Mouse (Mus musculus): ENCODE data around the gene Gm3625. TPM values are rescaled to one million over a fixed set of nuclear protein-coding genes. Genes with fewer than 3 reads are reported as not detected.
A peak's percentile ranks its signal among the peaks of the same experiment; 100 is the strongest.

Gm3625 gene
- polyA plus RNA-seq, 1 experiment: not detected

- DNase-seq: no peak
- Histone ChIP-seq H3K4me1 (ENCODE audit: control insufficient read depth, insufficient read depth, low read length) (peaks cover 20% of the 10 kb centered on the region), H3K27me3 (replicated peaks; ENCODE audit: control insufficient read depth, insufficient read depth, low read length) (no peaks in the 10 kb centered on the region), H3K4me3 (ENCODE audit: insufficient read depth, low read depth, low read length) (no peak overlapping the region), H3K27ac (ENCODE audit: insufficient read depth, low read depth, low read length) (no peak overlapping the region), H3K36me3 (ENCODE audit: control insufficient read depth, insufficient read depth, low read length) (no peaks in the 10 kb centered on the region)
- 56% methylated on average over 4 of the region's 4 CpGs for WGBS
- no peak for TF ChIP-seq POLR2A (IDR thresholded peaks at IDR 0.05; ENCODE audit: low read depth, low read length)
- no peak for TF ChIP-seq CTCF (conservative IDR thresholded peaks at IDR 0.05; ENCODE audit: insufficient read depth, insufficient read length, low read depth, low read length)
Measured at GRCm38 (mm10) chr12:4599713-4600112, 7.0 kb upstream of the Gm3625 start.

- no peak for DNase-seq
- TF ChIP-seq POLR2A (IDR thresholded peaks at IDR 0.05; ENCODE audit: low read depth, low read length): no peak
- no peak for TF ChIP-seq CTCF (conservative IDR thresholded peaks at IDR 0.05; ENCODE audit: insufficient read depth, insufficient read length, low read depth, low read length)
- no peaks in the 10 kb centered on the region for H3K36me3 ChIP-seq (ENCODE audit: control insufficient read depth, insufficient read depth, low read length)
- H3K27me3 ChIP-seq (replicated peaks; ENCODE audit: control insufficient read depth, insufficient read depth, low read length): no peaks in the 10 kb centered on the region
- H3K27ac ChIP-seq (ENCODE audit: insufficient read depth, low read depth, low read length): no peak overlapping the region
- peaks cover 24% of the 10 kb centered on the region for H3K4me1 ChIP-seq (ENCODE audit: control insufficient read depth, insufficient read depth, low read length)
- WGBS: 64% methylated on average over 8 of the region's 8 CpGs
- no peak overlapping the region for H3K4me3 ChIP-seq (ENCODE audit: insufficient read depth, low read depth, low read length)
Measured at GRCm38 (mm10) chr12:4598666-4599428, 6.1 kb upstream of the Gm3625 start.

- WGBS: 36% methylated on average over 6 of the region's 6 CpGs
- DNase-seq: no peak
- H3K4me3 ChIP-seq (ENCODE audit: insufficient read depth, low read depth, low read length): no peak overlapping the region
Measured at GRCm38 (mm10) chr12:4595055-4595454, 2.3 kb upstream of the Gm3625 start.

DNA sequence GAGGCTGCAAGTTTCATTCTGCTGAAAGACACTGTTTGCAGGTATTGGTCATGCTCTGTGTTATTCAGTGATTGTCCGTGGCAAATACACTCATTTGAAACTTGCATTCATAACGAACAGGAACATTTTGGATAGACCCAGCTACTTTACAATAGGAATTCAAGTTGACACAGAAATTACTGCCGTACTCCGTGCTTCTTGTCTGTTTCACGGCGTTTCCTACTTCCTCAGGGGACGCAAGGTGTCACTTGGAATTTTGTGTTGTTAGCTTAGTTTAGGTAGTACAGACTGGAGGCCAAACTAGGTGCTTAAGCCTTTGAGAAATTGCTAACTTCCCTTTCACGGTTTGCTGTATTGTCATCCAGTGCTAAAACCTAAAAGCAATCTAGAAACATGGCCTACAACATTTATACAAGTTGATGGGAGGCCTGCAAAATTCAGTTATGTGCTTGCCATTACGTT is 1.2 kb upstream of the Gm3625 start:
- H3K36me3 ChIP-seq (ENCODE audit: control insufficient read depth, insufficient read depth, low read length): no peaks in the 10 kb centered on the region
- H3K27ac ChIP-seq (ENCODE audit: insufficient read depth, low read depth, low read length): 0 out of 2 replicates have a peak overlapping the region, but pooled peaks have one; percentile 13
- peaks cover 18% of the 10 kb centered on the region for H3K4me1 ChIP-seq (ENCODE audit: control insufficient read depth, insufficient read depth, low read length)
- 20% methylated on average over 9 of the region's 9 CpGs for WGBS
- DNase-seq: no peak
- no peaks in the 10 kb centered on the region for H3K27me3 ChIP-seq (replicated peaks; ENCODE audit: control insufficient read depth, insufficient read depth, low read length)
- no peak for TF ChIP-seq CTCF (conservative IDR thresholded peaks at IDR 0.05; ENCODE audit: insufficient read depth, insufficient read length, low read depth, low read length)
- no peak for TF ChIP-seq POLR2A (IDR thresholded peaks at IDR 0.05; ENCODE audit: low read depth, low read length)
- H3K4me3 ChIP-seq (ENCODE audit: insufficient read depth, low read depth, low read length): peak overlapping the region; percentile 98

More at GRCm38 (mm10) chr12:4595055-4595454, 2.3 kb upstream of the Gm3625 start:
- Histone ChIP-seq H3K36me3 (ENCODE audit: control insufficient read depth, insufficient read depth, low read length) (no peaks in the 10 kb centered on the region), H3K27me3 (replicated peaks; ENCODE audit: control insufficient read depth, insufficient read depth, low read length) (no peaks in the 10 kb centered on the region), H3K27ac (ENCODE audit: insufficient read depth, low read depth, low read length) (no peak overlapping the region), H3K4me1 (ENCODE audit: control insufficient read depth, insufficient read depth, low read length) (peaks cover 23% of the 10 kb centered on the region)
- TF ChIP-seq POLR2A (IDR thresholded peaks at IDR 0.05; ENCODE audit: low read depth, low read length) (no peak), CTCF (conservative IDR thresholded peaks at IDR 0.05; ENCODE audit: insufficient read depth, insufficient read length, low read depth, low read length) (no peak)

- Histone ChIP-seq H3K27ac (ENCODE audit: insufficient read depth, low read depth, low read length) (peak overlapping the region; percentile 95), H3K4me3 (ENCODE audit: insufficient read depth, low read depth, low read length) (peak overlapping the region; percentile 98), H3K4me1 (ENCODE audit: control insufficient read depth, insufficient read depth, low read length) (peaks cover 14% of the 10 kb centered on the region; the same call in 1 of the 2 replicates), H3K27me3 (replicated peaks; ENCODE audit: control insufficient read depth, insufficient read depth, low read length) (no peaks in the 10 kb centered on the region), H3K36me3 (ENCODE audit: control insufficient read depth, insufficient read depth, low read length) (no peaks in the 10 kb centered on the region)
- WGBS: under 1% methylated on average over 51 of the region's 80 CpGs
- DNase-seq: peak; percentile 71
- TF ChIP-seq CTCF (conservative IDR thresholded peaks at IDR 0.05; ENCODE audit: insufficient read depth, insufficient read length, low read depth, low read length) (no peak), POLR2A (IDR thresholded peaks at IDR 0.05; ENCODE audit: low read depth, low read length) (no peak)
Measured at GRCm38 (mm10) chr12:4593166-4593929, 621 bp upstream of the Gm3625 start.

DNA sequence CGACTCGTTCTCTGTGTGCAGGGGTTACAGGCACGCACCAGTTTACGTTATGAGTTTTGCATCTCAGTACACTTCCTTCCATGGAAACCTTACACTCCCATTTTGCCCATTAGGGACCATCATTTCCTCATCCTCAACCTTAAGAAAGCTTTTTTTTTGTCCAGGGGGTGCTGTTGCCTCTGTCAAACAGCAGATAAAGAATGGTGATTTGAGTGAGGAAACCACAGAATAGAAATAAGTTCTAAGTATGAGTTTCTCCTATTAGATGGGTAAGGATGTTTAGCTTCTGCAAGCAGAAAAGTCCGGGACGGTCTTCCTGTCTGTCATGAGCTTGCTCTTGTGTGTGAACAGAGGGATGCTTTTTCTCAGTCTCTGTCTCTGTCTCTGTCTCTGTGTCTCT is 702 bp downstream of the Gm3625 start:
- H3K36me3 ChIP-seq (ENCODE audit: control insufficient read depth, insufficient read depth, low read length): no peaks in the 10 kb centered on the region
- TF ChIP-seq CTCF (conservative IDR thresholded peaks at IDR 0.05; ENCODE audit: insufficient read depth, insufficient read length, low read depth, low read length): no peak
- no peak for TF ChIP-seq POLR2A (IDR thresholded peaks at IDR 0.05; ENCODE audit: low read depth, low read length)
- no peaks in the 10 kb centered on the region for H3K27me3 ChIP-seq (replicated peaks; ENCODE audit: control insufficient read depth, insufficient read depth, low read length)
- 54% methylated on average over 6 of the region's 6 CpGs for WGBS
- peaks cover 14% of the 10 kb centered on the region; the same call in 1 of the 2 replicates for H3K4me1 ChIP-seq (ENCODE audit: control insufficient read depth, insufficient read depth, low read length)
- peak overlapping the region; percentile 98; the same call in 1 of the 2 replicates for H3K4me3 ChIP-seq (ENCODE audit: insufficient read depth, low read depth, low read length)
- DNase-seq: no peak
- peak overlapping the region; percentile 95 for H3K27ac ChIP-seq (ENCODE audit: insufficient read depth, low read depth, low read length)

DNA sequence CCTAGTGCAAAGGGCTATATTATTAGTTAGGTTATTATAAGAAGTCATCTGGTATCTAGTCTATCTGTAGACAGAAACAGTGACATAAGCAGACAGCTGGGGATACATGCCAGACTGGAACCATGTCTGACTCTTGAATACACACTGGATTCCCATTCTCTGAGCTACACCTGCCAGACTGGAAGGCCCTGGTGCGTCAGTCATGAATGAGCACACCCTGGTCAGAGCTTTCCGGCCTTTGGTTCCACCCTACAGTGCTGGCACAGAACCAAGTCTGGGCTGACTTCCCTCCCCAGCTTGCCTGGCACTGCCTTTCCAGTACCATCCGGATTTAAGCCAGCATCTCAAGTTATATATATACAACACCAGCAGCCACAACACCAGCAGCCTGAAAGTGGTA is 4.1 kb downstream of the Gm3625 start:
- WGBS: 24% methylated on average over 3 of the region's 3 CpGs
- Histone ChIP-seq H3K4me1 (ENCODE audit: control insufficient read depth, insufficient read depth, low read length) (peaks cover 5% of the 10 kb centered on the region; the same call in 1 of the 2 replicates), H3K27ac (ENCODE audit: insufficient read depth, low read depth, low read length) (no peak overlapping the region), H3K27me3 (replicated peaks; ENCODE audit: control insufficient read depth, insufficient read depth, low read length) (no peaks in the 10 kb centered on the region), H3K4me3 (ENCODE audit: insufficient read depth, low read depth, low read length) (no peak overlapping the region), H3K36me3 (ENCODE audit: control insufficient read depth, insufficient read depth, low read length) (no peaks in the 10 kb centered on the region)
- peak; percentile 90 for DNase-seq
- TF ChIP-seq CTCF (conservative IDR thresholded peaks at IDR 0.05; ENCODE audit: insufficient read depth, insufficient read length, low read depth, low read length) (no peak), POLR2A (IDR thresholded peaks at IDR 0.05; ENCODE audit: low read depth, low read length) (no peak)

Measured in kidney, adult 2 months (tissue).